Mouse (Mus musculus): ENCODE data around the gene Lnp1.

GRCm38 (mm10) chr16:56942341-56942740 is 14.5 kb upstream of the Lnp1 start:
- TF ChIP-seq CTCF (IDR thresholded peaks at IDR 0.05; ENCODE audit: insufficient read depth, low read depth, low read length) (no peak), POLR2A (IDR thresholded peaks at IDR 0.05; ENCODE audit: insufficient read depth, low read depth, low read length) (no peak)

All from olfactory bulb, adult 2 months (tissue).